Comparison of ENCODE assay signal across 12 mouse cellular contexts in the genomic region with DNA sequence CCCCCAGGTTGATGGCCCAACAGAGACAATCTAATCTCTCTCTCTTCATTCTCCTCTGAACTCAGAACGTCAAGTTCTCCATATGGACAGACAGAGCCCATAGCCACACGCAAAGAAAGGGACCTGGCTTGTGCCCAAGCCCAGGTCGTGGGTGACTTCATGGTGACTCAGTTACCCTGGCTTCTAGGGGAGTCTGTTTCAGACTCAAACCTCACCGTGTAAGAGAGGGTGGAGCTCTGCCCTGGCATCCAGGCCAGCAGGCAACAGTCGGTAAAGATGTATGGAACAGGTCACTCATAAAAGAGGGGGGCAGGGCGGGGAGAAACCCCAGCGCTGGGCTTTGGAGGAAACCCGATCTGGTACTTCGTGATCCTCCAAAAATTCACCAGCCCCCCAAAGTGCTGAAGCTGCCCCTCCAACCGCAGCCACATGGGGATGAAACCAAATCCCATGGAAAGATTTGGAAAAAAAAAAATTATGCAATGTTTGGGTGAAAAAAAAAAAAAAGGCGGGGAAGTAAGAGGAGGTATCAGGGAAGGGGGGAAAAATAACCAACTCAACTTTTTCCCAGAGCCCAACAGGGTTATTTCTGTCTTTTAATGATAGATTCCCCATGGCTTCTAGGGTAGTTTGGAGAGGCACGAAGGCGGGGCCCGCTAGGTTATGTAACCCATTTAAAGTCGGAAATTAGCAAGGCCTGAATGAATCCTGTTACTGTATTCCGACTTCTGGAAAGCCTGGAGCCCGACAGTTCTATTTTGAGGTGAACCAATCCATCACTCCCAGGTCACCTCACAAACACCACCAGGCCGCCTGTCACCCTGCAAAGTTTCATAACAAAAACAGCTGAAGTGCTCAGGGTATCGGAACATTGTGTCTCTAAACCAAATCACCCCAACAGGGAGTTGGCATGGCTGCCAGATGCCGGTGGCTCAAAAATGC. TPM values are rescaled to one million over a fixed set of nuclear protein-coding genes. Genes with fewer than 3 reads are reported as not detected.
DNase-seq lines count a peak whose midpoint lies in the region; ATAC-seq and TF ChIP-seq lines count a peak whose summit lies in the region.
"Had no signal": no experiment of that assay in that cellular context is flagged by ENCODE, and none has a peak within 500 bp of the region (broad histone marks: within the 10 kb centered on the region; RNA-seq: fewer than 3 reads in every experiment).

No protein-coding gene starts in this region.

- no peak overlapping the region for H3K4me3 ChIP-seq in C2C12 (ENCODE audit: insufficient read depth, poor library complexity, severe bottlenecking)
- H3K4me3 ChIP-seq in limb, embryonic 10.5 days = no peak overlapping the region
- H3K4me3 ChIP-seq in forebrain, embryonic 15.5 days = no peak overlapping the region
- H3K4me3 ChIP-seq: hindbrain, embryonic 12.5 days had no signal

- peak overlapping the region; percentile 50; the same call in 1 of the 2 replicates for H3K27ac ChIP-seq in limb, embryonic 10.5 days
- H3K27ac ChIP-seq in forebrain, embryonic 15.5 days (replicated peaks) = no peak overlapping the region
- H3K27ac ChIP-seq: hindbrain, embryonic 12.5 days had no signal

- H3K79me3 ChIP-seq in C2C12 (ENCODE audit: low read depth) = no peaks in the 10 kb centered on the region

- no peaks in the 10 kb centered on the region for H3K36me3 ChIP-seq in C2C12 (ENCODE audit: control insufficient read depth, insufficient read depth)
- H3K36me3 ChIP-seq in limb, embryonic 10.5 days = no peaks in the 10 kb centered on the region
- H3K36me3 ChIP-seq in forebrain, embryonic 15.5 days = peaks cover 7% of the 10 kb centered on the region; the same call in 1 of the 2 replicates

- no peak overlapping the region for H3K4me2 ChIP-seq in forebrain, embryonic 15.5 days (replicated peaks)
- H3K4me2 ChIP-seq: hindbrain, embryonic 12.5 days; lung, embryonic 14.5 days had no signal

- WGBS in limb, embryonic 10.5 days = 69% methylated on average over 20 of the region's 20 CpGs
- WGBS in forebrain, embryonic 15.5 days = 62% methylated on average over 20 of the region's 20 CpGs

- no peak for TF ChIP-seq CTCF in C2C12 (IDR thresholded peaks at IDR 0.05; ENCODE audit: control insufficient read depth, insufficient read depth, insufficient read length)

- DNase-seq in heart, adult 11 months = peak; percentile 92
- no peak for DNase-seq in heart, postnatal 10 days
- DNase-seq in 3134 (ENCODE audit: extremely low read depth, insufficient read length, low spot score) = peak; percentile 82
- no peak for DNase-seq in limb, embryonic 10.5 days (ENCODE audit: low spot score)
- no peak for DNase-seq in testis, postnatal 14 days (ENCODE audit: low spot score)
- no peak for DNase-seq in ovary, postnatal 14 days (ENCODE audit: low spot score)

- H3K9ac ChIP-seq in forebrain, embryonic 15.5 days (replicated peaks) = no peak overlapping the region
- H3K9ac ChIP-seq: forebrain, postnatal 0 days; hindbrain, embryonic 12.5 days; lung, embryonic 14.5 days had no signal

- no peaks in the 10 kb centered on the region for H3K27me3 ChIP-seq in C2C12 (ENCODE audit: control insufficient read depth, insufficient read depth, insufficient read length)
- H3K27me3 ChIP-seq in limb, embryonic 10.5 days (ENCODE audit: low read depth, poor library complexity, severe bottlenecking) = peaks cover 35% of the 10 kb centered on the region
- H3K27me3 ChIP-seq in forebrain, embryonic 15.5 days = no peaks in the 10 kb centered on the region
- H3K27me3 ChIP-seq: hindbrain, embryonic 12.5 days; Patski had no signal

- 0 out of 2 replicates have a peak, but pooled peaks cover 2% of the 10 kb centered on the region for H3K9me3 ChIP-seq in limb, embryonic 10.5 days (replicated peaks)
- H3K9me3 ChIP-seq in forebrain, embryonic 15.5 days = no peaks in the 10 kb centered on the region
- H3K9me3 ChIP-seq: hindbrain, embryonic 12.5 days had no signal

- H3K79me2 ChIP-seq in C2C12 (ENCODE audit: control insufficient read depth, insufficient read depth) = no peaks in the 10 kb centered on the region

- no peak overlapping the region for H3ac ChIP-seq in C2C12 (ENCODE audit: control insufficient read depth, insufficient read length, low read depth)

- no peak for ATAC-seq in forebrain, embryonic 15.5 days (replicated peaks)
- ATAC-seq: Patski had no signal

- intact Hi-C loops in heart, postnatal 10 days (cut with DNase I) = loop anchor here (1.0 to 10.0 kb wide), 4 partner anchors 101 to 373 kb away; no protein-coding TSS in a partner anchor

- H3K4me1 ChIP-seq in limb, embryonic 10.5 days = peaks cover 44% of the 10 kb centered on the region
- peaks cover 19% of the 10 kb centered on the region for H3K4me1 ChIP-seq in forebrain, embryonic 15.5 days

TF ChIP-seq in C2C12, 6 proteins besides CTCF, POLR2A, EP300 and RAD21:
- TF ChIP-seq CEBPB (IDR thresholded peaks at IDR 0.05; ENCODE audit: low read depth) (peak; percentile 73), MYOG (IDR thresholded peaks at IDR 0.05; ENCODE audit: control insufficient read depth, extremely low read depth, insufficient read length) (no peak), MYOD1 (IDR thresholded peaks at IDR 0.05; ENCODE audit: control insufficient read depth, insufficient read length, low read depth) (peak; percentile 28), FOSL1 (IDR thresholded peaks at IDR 0.05; ENCODE audit: insufficient read depth, low read length, poor library complexity, severe bottlenecking) (peak; percentile 53), USF1 (IDR thresholded peaks at IDR 0.05; ENCODE audit: low read depth) (no peak), MAX (IDR thresholded peaks at IDR 0.05) (no peak)

RNA-seq across cellular contexts. Expression of a gene that starts 26.6 kb away (rescaled TPM):
- 10 to 100 TPM; 16.3 to 21.3 TPM for total RNA-seq in heart, postnatal 10 days (2021)
- 0.07 TPM for polyA plus RNA-seq in C2C12 (2012; fragmentation: generic; extraction: Trizol)
- polyA plus RNA-seq in limb, embryonic 10.5 days (2016; fragmentation: Nextera tagmentation; extraction: Ambion mirVana) = 1.0 and 3.2 TPM in 2 replicates
- 1.9 TPM in 2 replicates for polyA plus RNA-seq in forebrain, embryonic 15.5 days (2015; fragmentation: Nextera tagmentation; extraction: Ambion mirVana)

Comparison
In these comparisons a context has a peak if more than half of its experiments do, and no peak if none do; other contexts are left out.
1. DNase-seq: peak in heart, adult 11 months (single experiment) and 3134 (single experiment); none in heart, postnatal 10 days (0 of 2), limb, embryonic 10.5 days (single experiment), testis, postnatal 14 days (single experiment) and ovary, postnatal 14 days (single experiment).